Mouse (Mus musculus): Measurements from ENCODE around the gene Gramd1b. TPM values are rescaled to one million over a fixed set of nuclear protein-coding genes. Genes with fewer than 3 reads are reported as not detected.

Gene Gramd1b
- polyA plus RNA-seq, 1 experiment: 79.8 TPM

- no peak for DNase-seq (ENCODE audit: low read depth)
These were observed 131.0 kb downstream of the Gramd1b start for GRCm38 (mm10) chr9:40400171-40400570.

GRCm38 (mm10) chr9:40399359-40399932 lies 131.7 kb downstream of the Gramd1b start:
- no peak for DNase-seq (ENCODE audit: low read depth)

- DNase-seq (ENCODE audit: low read depth): no peak
These were observed 133.5 kb downstream of the Gramd1b start for GRCm38 (mm10) chr9:40397471-40398245.

GRCm38 (mm10) chr9:40397036-40397435 lies 134.1 kb downstream of the Gramd1b start:
- no peak for DNase-seq (ENCODE audit: low read depth)

- DNase-seq (ENCODE audit: low read depth): no peak
These were observed 135.0 kb downstream of the Gramd1b start for GRCm38 (mm10) chr9:40396171-40396570.

- no peak for DNase-seq (ENCODE audit: low read depth)
These were observed 139.1 kb downstream of the Gramd1b start for GRCm38 (mm10) chr9:40391852-40392695.

GRCm38 (mm10) chr9:40391359-40391758 lies 139.8 kb downstream of the Gramd1b start:
- DNase-seq (ENCODE audit: low read depth): no peak

GRCm38 (mm10) chr9:40390904-40391303 lies 140.3 kb downstream of the Gramd1b start:
- no peak for DNase-seq (ENCODE audit: low read depth)

GRCm38 (mm10) chr9:40390396-40390760 lies 140.8 kb downstream of the Gramd1b start:
- no peak for DNase-seq (ENCODE audit: low read depth)

GRCm38 (mm10) chr9:40389669-40390395 lies 141.4 kb downstream of the Gramd1b start:
- DNase-seq (ENCODE audit: low read depth): no peak

GRCm38 (mm10) chr9:40389175-40389574 lies 142.0 kb downstream of the Gramd1b start:
- no peak for DNase-seq (ENCODE audit: low read depth)

- no peak for DNase-seq (ENCODE audit: low read depth)
These were observed 146.4 kb downstream of the Gramd1b start for GRCm38 (mm10) chr9:40384781-40385180.

- no peak for DNase-seq (ENCODE audit: low read depth)
These were observed 148.7 kb downstream of the Gramd1b start for GRCm38 (mm10) chr9:40382508-40382907.

GRCm38 (mm10) chr9:40381416-40382411 lies 149.5 kb downstream of the Gramd1b start:
- DNase-seq (ENCODE audit: low read depth): no peak

GRCm38 (mm10) chr9:40376711-40377410 lies 154.3 kb downstream of the Gramd1b start:
- DNase-seq (ENCODE audit: low read depth): no peak

GRCm38 (mm10) chr9:40376139-40376541 lies 155.0 kb downstream of the Gramd1b start:
- no peak for DNase-seq (ENCODE audit: low read depth)

GRCm38 (mm10) chr9:40375518-40375917 lies 155.7 kb downstream of the Gramd1b start:
- no peak for DNase-seq (ENCODE audit: low read depth)

- DNase-seq (ENCODE audit: low read depth): no peak
These were observed 156.2 kb downstream of the Gramd1b start for GRCm38 (mm10) chr9:40374992-40375391.

GRCm38 (mm10) chr9:40374533-40374971 lies 156.6 kb downstream of the Gramd1b start:
- DNase-seq (ENCODE audit: low read depth): no peak

- no peak for DNase-seq (ENCODE audit: low read depth)
These were observed 157.1 kb downstream of the Gramd1b start for GRCm38 (mm10) chr9:40374052-40374451.
